Mouse (Mus musculus): ENCODE measurements around the gene Vps53.

Gene Vps53

DNA sequence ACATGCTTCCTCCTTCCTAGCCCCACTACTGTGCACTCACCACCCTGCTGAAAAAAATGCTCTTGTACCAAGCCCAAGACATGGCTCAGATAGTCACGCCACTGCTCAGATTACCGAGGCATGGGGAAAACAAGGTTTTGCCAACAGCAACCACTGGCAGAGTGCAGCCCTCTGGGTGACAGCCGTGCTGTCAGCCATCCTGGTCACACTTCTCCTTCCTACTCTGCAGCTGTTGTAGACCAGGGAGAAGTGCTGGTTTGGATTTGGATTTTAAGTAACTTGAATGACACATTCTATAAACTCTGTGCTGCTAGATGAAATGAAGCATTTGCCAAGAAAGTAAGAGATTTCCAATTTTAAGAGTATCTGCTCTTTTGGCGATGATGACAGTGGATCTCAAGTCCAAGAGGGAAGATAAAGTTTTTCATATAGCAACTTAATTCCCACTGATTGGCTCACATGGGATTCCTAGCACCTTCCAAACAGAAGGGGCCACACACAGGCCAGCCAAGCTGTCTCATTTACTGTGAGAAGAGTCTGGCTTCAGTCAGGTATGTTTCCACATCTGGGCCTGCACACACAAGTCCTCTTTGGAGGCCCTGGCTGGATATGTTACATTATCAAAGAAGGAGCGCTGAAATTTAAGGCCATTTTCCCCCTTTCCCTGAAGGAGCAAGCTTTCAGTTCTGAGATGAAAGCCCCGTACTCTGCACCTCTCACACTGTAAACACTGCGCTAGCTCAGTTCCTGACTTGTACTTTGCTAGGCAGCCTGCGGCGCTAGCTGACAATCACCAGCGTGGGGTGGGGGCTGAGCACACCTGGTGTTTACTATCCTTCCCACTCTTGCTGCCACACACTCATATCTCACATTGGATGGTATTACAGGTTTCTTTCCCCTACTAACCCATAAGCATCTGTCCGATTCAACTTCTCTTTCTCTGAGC is 72.6 kb downstream of the Vps53 start:
- DNase-seq, result no peak

DNA sequence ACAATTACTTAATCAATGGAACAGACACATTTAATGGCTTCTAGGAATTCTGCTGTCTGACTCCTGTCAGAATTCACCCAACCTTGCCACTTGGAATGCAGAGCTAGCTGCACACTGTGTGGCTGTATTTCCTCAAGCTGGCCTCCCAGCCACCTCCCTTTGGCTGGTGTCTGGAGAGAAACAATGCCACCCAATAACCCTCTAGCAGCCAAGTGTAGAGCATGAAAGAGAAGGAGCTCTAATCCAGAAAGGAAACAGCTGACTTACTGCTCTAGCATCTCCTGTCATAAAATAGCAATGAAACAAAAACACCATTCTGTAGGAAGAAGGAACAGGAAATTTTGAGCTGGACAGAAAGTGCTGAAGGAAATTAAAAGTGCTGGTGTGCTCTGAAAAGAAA is 78.3 kb downstream of the Vps53 start:
- no peak for DNase-seq

DNA sequence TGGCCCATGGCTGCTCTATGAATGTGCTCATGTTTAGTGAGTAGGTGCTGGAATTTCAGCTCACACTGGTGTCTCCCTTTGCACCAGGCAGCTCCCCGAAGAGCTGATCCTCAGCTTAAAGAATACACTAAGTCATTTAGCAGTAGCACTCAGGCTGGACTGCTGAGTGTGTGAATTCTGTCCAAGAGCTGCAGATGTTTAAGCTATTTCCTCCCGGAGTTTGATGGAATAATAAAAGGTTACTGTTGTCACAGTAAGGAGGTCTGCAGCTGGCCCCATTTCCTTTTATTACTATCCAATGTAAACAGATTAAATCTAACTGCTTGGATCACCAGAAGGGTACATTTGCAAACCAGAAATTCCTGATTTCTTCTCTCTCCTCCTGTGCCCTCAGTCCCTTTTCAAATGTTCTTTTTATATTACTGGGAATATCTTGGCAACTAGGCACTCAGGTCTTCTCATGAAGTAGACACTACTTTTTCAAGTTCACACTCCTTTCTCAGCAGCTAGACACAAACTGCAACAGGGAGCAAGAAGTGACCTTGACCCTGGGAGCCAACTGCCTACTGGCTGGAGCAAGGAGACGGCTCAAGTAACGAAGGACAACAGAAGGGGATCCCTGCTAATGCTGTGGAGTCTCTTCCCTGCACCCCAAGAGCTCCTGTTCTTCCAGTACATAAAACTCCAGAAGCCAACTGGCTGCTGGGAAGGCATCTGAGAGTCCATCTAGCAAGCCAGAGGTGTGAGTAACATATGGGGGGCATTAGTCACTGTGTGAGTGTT is 80.1 kb downstream of the Vps53 start:
- no peak for DNase-seq

DNA sequence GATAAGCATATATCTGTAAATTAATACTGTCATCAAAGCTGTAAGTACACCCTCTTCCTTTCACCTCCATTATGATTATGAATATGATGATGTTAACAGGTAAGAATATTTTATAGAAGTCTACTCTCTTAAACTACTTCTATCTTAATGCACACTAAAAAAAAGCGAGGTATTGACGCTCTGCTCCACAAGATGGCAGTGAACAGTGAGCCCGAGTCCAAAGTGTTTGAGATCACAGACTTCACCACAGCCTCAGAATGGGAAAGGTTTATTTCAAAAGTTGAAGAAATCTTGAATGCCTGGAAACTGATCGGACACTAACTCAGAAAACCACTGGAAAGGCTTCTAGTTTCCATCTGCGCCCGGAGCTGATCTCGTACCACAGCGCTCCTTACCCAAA is 85.8 kb downstream of the Vps53 start:
- no peak for DNase-seq

DNA sequence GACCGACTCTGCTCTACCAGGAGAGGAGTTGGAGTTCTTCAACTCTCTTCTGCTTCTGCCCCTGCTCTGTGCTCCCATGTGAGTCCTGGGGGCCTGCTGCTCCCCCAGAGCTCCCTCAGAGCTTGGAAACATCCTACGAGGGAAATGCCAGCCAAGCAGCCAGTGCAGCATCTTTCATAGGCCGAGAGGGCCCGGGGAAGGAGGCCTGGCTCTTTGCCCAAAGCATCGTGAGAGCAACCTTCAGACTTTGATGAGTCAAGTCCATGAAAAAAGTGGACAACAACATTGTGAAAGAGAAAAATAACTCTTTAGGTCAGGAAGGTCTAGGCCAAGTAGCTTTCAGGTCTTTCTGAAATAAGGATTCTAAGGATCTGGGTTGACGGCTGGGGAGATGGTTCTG is 89.7 kb downstream of the Vps53 start:
- DNase-seq, result peak; percentile 77

DNA sequence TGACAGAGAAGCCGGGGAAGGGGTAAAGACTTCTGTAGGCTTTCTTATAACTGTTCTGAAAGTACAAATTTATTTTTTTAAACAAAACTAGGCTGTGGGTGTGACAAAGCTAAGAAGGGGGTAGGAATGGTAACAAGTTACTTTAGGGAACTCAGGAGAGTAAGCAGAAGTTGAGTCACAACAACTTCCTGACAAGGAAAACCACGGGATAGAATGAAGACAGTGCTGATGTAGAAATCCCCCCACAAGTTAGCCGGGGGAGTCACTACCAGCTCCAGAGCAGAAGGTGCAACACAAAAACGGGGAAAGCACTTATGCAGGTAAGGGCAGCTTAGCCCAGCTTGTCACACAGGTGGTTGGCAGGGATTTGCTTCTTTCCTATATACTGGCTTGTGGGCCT is 90.9 kb downstream of the Vps53 start:
- DNase-seq, result no peak

DNA sequence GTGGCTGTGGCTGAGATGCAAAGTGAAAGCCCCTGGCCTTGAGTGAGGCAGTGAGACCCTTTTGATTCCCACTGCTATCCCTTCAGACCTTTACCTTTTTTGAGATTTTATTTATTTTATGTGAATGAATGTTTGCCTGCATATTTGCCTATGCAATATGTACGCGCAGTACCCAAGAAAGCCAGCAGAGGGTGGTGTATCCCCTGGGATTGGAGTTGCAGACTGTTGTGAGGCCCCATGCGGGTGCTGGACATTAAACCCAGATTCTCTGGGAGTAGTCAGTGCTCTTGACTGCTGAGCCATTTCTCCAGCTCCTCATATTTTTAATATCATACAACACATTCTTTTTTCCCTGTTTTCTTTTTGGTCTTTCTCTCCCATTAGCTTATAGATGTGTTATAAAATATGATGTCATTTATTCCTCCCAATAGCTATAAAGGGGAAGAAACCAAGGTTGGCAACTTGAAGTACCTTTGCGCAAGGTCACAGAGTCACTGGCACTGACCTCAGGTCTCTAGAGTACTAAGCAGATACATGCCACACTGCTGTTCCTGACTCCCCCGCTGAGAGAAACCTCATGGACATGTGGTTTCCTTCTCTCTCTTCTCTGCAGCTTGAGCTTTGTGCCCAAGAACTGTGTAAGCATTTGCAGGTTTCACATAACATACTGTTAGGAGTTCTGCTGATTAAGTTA is 93.4 kb downstream of the Vps53 start:
- no peak for DNase-seq

DNA sequence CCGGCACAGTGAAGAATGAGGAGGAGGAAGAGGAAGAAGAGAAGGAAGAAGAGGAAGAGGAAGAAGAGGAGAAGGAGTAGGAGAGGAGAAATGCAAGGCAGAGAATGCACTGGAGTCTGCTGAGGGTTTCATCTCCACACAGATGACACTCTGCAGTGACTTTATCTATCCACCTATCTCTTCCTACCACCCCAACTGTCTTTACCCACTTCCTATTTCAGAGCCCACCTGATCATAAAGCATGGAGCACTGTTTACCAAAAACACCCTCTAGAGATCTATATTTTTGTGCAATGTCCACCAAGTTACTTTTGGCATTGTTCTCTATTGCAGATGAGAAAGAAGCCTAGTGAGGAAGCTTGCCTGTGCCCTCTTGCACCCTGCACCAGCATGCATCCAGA is 94.5 kb downstream of the Vps53 start:
- DNase-seq, result no peak

DNA sequence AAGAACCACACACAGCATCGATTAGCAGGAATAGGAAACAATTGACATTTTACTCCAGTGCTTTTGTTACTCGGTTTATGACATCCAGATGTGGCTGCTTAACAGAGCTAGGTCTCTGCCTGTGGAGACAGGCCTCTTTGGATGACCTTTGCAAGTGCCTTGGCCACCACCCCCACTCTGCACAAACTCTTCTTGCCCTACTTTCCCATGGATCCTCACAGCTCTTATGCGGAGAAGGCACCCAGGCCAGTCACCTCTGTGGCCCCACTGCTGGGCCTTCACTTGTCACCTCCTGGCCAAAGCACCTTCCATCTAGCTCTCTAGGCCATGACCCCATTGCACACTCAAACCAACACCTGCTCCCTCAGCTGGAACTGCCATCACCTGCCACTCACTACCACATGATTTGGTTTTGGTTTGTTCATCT is 95.5 kb downstream of the Vps53 start:
- no peak for DNase-seq

DNA sequence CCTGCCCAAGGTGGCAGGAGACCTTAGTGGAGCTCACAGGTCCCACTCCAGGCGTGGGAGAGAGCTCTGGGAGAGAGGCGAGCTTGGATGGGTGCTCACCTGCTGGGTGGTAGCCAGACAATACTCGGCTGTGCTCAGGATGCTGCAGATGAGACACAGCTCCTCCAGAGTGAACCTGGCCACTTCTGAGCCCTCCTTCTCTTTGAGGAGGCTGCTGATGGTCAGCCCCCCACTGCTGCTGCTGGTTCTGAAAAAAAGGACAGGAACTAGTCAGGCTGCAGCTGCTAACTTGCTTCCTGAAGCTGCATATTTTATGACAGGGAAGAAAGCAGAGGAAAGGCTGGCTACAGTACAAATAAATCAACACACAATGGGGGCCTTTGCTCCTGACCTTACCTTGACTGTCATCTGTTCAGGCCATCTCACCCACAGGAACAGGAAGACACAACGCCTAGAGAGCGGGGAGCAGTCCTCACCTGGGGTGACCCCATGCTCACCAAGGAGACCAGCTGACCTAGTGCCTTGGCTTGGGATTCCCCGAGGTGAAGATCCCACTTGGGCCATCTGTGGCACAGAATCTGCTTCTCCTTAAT is 98.3 kb downstream of the Vps53 start:
- DNase-seq, result peak; percentile 73

DNA sequence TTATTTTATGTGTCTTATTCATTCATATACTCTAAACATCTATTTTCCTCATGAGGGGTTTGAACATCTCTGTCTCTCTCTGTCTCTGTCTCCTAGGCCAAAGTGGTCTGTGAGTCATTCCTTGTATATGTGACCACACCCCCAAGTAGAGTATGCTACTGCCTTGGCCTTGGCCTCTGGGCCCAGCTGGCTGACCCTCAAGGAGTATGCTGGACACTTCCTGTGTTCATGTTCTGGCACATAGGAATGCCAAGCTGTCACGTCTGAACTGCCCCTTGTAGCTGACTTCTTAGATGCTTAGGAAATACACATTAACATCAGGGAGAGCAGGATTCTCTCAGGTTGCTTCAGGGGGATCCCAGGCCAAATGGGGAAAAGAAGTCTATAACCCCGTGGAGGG is 99.2 kb downstream of the Vps53 start:
- DNase-seq, result peak; percentile 59

DNA sequence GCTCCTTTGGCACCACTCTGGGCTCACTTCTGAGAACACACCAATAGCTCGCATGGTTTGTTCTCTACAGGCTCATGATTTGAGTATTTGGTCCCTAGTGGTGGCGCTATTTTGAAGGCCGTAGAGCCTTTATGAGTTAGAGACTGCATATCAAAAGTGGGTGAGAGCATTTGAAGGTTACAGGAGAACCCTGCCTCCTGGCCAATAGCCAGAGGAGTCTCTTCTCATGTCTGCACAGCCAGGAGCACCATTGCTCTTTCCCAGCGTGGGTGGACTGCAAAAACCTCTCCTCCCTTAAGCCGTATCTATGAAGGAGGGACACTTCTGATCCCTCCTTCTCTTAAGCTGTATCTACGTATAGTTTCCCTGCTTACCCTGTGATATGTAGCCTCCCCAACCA is 102.1 kb downstream of the Vps53 start:
- DNase-seq, result no peak

DNA sequence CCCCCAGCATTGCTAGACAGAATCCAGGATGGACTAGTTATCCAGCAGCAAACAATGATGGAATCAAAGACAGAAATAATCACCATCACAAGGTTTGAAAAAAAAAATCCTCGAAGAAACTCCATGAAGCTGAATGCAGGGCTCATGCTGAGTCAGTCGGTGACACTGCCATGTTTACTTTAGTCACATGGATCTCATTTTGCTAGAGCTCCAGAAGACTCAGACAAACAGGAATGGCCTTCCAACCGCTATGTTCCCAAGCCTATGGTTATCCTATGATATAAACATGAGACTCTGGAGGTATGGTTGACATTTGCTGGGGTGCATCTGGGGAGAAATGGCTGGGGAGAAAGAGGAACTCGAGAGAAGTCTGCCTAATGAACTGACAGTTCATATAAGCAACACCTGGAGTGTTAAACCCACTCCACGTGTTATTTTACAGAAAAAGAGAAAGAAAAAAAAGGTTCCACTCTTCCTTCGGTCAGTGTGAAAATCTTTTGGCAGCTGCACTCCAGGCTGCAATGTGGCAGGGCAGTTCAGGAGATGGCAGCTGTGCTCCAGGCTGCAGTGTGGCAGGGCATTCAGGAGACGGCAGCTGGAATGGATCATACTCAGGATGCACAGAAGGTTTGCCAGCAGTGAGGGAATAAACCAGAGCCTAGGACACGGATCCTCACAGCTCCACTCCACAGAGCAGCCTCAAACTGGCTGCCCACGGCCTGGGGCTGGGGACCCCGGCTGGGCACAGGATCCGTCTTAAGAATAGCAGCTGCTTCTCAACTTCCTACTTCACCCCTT is 105.0 kb downstream of the Vps53 start:
- DNase-seq, result no peak

DNA sequence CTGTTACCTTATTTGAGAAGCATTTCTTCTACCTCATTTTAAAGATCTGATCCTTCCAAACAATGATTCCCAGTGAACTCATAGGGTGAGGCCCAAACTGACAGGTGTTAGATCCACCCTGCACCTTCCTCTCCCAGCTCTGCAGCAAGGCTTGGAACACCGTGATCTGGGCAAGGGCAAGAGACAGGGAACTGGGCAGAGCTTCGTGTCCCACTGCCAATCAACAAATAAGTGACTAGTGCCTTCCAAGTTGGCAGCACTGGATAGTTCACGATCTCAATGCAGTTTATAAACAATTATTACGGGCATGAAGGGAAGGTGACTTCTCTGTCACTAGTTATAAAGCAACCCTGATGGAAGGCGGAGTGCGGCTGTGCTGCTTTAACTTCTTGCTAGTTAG is 109.6 kb downstream of the Vps53 start:
- no peak for DNase-seq

DNA sequence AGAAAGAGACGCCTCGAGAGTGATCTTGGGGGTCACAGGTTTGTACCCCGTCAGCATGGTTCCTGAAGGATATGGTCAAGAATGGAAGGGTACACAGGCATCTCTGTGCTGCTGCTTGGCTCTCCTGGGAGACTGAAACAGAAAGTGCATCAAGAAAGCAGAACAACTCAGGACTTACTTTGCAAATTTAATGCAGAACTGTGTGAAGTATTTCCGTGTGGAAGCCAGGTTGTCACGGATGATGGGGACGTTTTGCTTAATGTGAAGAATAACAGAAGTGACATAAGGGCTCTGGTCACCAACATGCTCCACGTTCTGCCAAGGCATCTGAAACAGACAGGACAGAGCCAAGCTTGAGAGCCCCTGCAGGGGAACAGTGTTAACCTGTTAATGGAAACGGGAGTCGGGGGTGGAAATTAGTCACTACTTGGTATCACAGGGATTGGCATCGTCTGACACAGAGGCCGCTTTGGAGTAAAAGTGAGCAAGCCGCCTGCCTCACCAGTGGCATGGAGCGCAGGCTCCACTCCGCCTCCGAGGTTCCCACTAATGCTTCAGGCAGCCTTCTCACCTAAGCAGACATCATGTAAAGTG is 112.8 kb downstream of the Vps53 start:
- no peak for DNase-seq

DNA sequence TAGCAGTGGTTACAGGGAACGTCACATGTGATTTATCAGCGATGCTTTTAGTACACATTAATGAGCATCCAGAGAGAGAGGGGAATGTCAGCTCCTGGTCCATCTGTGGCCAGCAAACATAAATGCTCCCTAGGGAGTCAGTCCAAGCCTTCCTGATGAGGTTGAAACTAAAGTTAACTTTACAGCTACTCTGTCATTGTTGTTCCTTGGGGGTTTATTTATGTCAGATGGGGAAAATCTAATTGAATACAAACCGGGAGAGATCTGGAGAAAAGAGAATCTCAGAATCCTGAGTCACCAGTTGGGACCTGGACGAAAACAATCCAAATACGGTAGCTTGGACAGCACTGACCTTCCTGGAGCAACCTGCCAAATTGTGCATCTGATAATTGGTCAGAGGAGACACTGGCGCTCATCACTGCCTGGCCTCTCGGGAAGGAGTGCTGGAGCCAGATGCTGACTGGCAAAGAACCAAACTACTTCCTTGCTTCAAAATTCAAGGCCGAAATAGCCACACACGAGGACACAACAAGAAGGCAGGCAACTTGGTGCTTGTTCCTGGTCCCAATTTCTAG is 113.8 kb downstream of the Vps53 start:
- DNase-seq, result peak; percentile 69

DNA sequence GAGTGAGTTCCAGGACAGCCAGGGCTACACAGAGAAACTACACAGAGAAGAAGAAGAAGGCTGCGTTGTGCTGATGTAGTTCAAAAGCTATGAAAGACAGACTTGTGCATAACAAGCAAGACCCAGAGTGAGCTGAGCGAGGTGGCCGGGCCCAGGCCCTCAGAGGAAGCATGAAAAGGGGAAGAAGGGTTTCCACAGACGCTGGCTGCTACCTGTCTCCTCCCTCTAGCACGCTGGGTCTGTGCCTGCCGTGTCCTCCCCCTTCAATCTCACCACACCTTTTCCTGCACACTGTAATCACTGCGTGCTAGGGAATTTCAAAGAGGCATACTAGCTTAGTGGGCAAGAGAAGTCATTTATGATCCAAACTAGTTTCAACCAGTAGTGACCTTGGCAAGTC is 115.0 kb downstream of the Vps53 start:
- no peak for DNase-seq

DNA sequence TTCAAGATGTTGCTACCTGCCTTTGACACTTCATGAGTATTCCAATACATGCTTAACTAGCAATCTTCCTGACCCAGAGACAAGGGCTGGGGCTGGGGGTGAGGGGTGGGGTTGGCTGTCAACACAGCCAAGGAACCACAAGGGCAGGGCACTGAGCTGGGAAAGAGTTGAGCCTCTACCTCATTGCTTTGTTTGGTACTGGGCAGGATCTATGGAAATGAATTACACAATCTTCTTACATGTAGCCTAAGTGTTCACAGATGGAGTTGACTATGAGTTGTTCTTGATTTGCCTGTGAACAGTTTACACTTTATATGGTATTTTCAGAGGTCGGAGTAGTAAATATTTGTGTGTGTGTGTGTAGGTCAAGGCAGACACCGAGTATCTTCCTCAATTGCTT is 118.5 kb downstream of the Vps53 start:
- DNase-seq, result no peak

DNA sequence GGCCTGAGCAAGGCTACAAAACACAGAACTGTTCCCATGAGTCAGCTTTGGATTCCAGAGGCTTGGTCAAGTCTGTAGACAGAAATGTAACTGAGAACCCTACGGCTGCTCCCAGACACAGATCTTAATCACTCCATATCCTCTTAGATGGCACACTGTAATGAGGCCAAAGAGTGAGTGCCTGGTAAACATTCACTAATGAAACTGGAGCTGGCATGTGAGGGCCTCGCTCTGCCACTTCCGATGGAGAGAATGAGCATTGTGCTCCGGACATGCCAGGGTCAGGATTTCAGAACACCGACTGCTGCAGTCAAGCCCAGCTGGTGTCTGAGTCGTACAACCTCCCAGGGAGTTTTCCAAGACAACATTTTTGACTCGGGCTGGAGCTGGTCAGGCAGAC is 119.5 kb downstream of the Vps53 start:
- DNase-seq, result peak; percentile 74

DNA sequence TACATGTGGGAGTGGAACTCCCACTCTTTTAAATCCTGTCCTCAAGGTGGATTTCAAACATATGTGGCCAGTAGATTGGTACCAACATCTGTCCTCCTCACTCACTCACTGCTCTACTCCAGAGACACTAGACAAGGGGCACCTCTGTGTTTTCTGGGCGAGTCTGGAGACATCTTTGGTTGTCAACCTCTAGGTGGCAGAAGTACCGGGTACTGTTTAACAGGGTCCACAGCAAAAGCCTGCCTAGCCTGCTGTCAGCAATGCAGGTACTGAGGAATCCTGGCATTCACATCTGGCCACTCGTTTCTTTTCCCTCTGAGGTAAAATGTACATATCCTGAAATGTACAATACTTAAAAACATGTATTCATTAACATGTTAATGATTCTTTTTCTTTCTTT is 123.0 kb downstream of the Vps53 start:
- DNase-seq, result no peak

DNA sequence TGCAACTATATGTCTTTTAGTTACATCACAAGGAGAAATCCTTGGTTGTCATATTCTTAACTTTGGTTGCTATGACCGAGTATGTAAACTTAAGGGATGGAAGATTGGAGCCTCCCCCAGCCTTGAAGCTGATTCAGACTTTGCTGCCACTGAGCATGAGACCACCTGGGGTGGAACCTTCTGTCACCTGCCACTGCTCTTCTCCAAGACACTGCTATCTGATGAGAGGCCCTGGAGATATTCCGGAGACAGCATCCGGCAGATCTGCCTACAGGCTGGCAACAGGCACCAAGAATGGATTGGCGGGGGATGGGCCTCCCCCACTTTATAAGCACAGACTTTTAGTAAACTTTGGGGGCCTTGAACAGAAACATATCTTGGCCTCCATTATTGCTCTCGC is 127.0 kb downstream of the Vps53 start:
- no peak for DNase-seq

Data from kidney, adult 11 months (tissue).